Mouse (Mus musculus): Measurements from ENCODE around the gene A1cf.

- TF ChIP-seq CTCF (IDR thresholded peaks at IDR 0.05; ENCODE audit: borderline replicate concordance, insufficient read depth, low read depth, low read length) (no peak), POLR2A (IDR thresholded peaks at IDR 0.05; ENCODE audit: borderline replicate concordance, insufficient read depth, low read length) (no peak)
Observed at GRCm38 (mm10) chr19:31971405-31971804, 102.8 kb downstream of the A1cf start.

All from cerebellum, adult 2 months (tissue).